Mouse (Mus musculus) liver, embryonic 11.5 days (tissue): Measurements from ENCODE around the gene Gad1. TPM values are rescaled to one million over a fixed set of nuclear protein-coding genes. Genes with fewer than 3 reads are reported as not detected.
A peak's percentile ranks its signal among the peaks of the same experiment; 100 is the strongest.

Source experiments
- ATAC-seq: fragments of 200-750 bp; cut with Nextera tagmentation; replicated peaks from 2 replicates; pipeline ENCODE4 v1.8.0; 2017; ENCODE audit warnings: moderate number of reproducible peaks, mild to moderate bottlenecking, moderate TSS enrichment, moderate library complexity; ENCODE audit not compliant: low FRiP score
- DNase-seq: peaks from one replicate; pipeline ENCODE4 v3.0.0-alpha.2; 2017; ENCODE audit warnings: low spot score
- H3K27ac ChIP-seq: fragments of 300-500 bp; sonication (generic); 2 replicates; pipeline ENCODE4 v1.5.1; 2014; ENCODE audit warnings: mild to moderate bottlenecking, low read depth, low read length, control low read depth
- H3K27me3 ChIP-seq: fragments of 300-500 bp; sonication (generic); replicated peaks from 2 replicates; pipeline ENCODE4 v1.6.1; 2014; ENCODE audit warnings: low read length, mixed read lengths; ENCODE audit not compliant: control insufficient read depth, insufficient read depth
- H3K36me3 ChIP-seq: fragments of 300-500 bp; sonication (generic); 2 replicates; pipeline ENCODE4 v1.6.1; 2014; ENCODE audit warnings: mild to moderate bottlenecking, low read length, moderate library complexity, mixed read lengths; ENCODE audit not compliant: control insufficient read depth, insufficient read depth
- H3K4me1 ChIP-seq: fragments of 300-500 bp; sonication (generic); replicated peaks from 2 replicates; pipeline ENCODE4 v1.6.1; 2014; ENCODE audit warnings: low read length, mixed read lengths; ENCODE audit not compliant: control insufficient read depth, insufficient read depth
- H3K4me2 ChIP-seq: fragments of 300-500 bp; sonication (generic); 2 replicates; pipeline ENCODE4 v1.6.1; 2014; ENCODE audit warnings: mild to moderate bottlenecking, control low read depth, moderate library complexity
- H3K4me3 ChIP-seq: fragments of 300-500 bp; sonication (generic); 2 replicates; pipeline ENCODE4 v1.5.1; 2014; ENCODE audit warnings: low read depth, low read length, control low read depth
- H3K9ac ChIP-seq: fragments of 300-500 bp; sonication (generic); 2 replicates; pipeline ENCODE4 v1.6.1; 2014; ENCODE audit warnings: low read depth, low read length, control low read depth
- H3K9me3 ChIP-seq: fragments of 300-500 bp; sonication (generic); 2 replicates; pipeline ENCODE4 v1.6.1; 2016; ENCODE audit warnings: low read length, inconsistent platforms, mixed read lengths; ENCODE audit not compliant: control insufficient read depth
- WGBS: fragments of 180-500 bp; shearing (Covaris S2); extraction: QIAGEN DNeasy Blood & Tissue Kit; methylation state at CpG from one replicate; pipeline ENCODE4 v1.1.7; 2014; 5-methylcytosine and 5-hydroxymethylcytosine counted together
- polyA plus RNA-seq: library from polyadenylated mRNA; unstranded; fragments of >200 nt; fragmentation: Nextera tagmentation; extraction: Ambion mirVana; gene quantifications from 2 replicates; pipeline ENCODE4 v1.2.1, GENCODE M21; 2014

The Gad1 gene
- polyA plus RNA-seq, 1 experiment from 2014 or later: 0.19 TPM

DNA sequence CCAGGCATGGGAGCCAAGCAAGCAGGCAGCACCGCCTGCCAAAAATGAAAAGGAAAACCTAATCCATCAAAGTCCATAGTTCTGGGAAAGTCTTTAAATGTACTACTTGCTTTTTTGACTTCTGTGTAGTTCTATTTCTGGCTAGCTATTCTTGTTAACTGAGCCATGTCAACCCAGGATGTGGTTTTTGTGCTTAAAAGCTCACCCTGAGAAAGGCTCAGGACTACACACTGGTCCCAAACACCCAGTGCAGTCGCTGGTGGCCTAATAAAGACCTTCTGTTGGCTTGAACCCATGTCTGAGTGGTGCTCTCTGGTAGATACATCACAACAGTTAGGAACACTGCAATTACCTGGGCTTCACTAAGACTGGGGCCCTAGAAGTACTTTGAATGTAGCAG, 1.4 kb upstream of the Gad1 start:
- WGBS: 65% methylated on average over 2 of the region's 2 CpGs
- Histone ChIP-seq H3K27ac (no peak overlapping the region), H3K4me1 (no peaks in the 10 kb centered on the region), H3K36me3 (no peaks in the 10 kb centered on the region), H3K9me3 (no peaks in the 10 kb centered on the region), H3K27me3 (no peaks in the 10 kb centered on the region), H3K4me3 (no peak overlapping the region), H3K9ac (no peak overlapping the region), H3K4me2 (no peak overlapping the region)
- ATAC-seq: no peak
- DNase-seq: no peak

DNA sequence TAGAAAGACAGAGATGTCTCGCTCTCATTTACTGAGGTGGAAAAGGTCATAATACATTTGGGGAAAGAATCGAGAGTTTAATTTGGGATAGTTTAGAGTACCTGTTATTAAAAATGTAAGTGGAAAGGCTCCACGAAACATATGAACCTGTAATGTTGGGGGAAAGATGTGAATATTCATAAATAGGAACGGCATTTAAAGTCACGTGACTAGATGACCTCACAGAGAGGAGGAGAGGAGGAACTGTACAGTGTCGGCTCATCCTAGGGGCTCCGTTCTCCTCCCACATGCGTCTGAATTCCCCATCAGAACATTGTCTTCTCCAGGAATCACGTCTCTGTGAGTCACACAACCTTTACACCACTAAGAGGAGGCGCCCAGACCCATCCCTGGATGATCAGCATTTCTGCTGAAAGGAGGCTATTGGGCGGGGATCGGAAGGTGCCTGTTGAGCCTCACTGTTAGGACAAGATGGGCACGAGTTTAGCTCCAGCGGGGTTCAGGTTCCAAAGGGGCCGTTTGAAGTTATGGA, 739 bp upstream of the Gad1 start:
- H3K4me2 ChIP-seq: no peak overlapping the region
- H3K4me3 ChIP-seq: no peak overlapping the region
- DNase-seq: no peak
- H3K27ac ChIP-seq: no peak overlapping the region
- H3K36me3 ChIP-seq: no peaks in the 10 kb centered on the region
- no peaks in the 10 kb centered on the region for H3K9me3 ChIP-seq
- H3K9ac ChIP-seq: no peak overlapping the region
- 77% methylated on average over 15 of the region's 15 CpGs for WGBS
- no peak for ATAC-seq
- H3K4me1 ChIP-seq: no peaks in the 10 kb centered on the region
- H3K27me3 ChIP-seq: no peaks in the 10 kb centered on the region

DNA sequence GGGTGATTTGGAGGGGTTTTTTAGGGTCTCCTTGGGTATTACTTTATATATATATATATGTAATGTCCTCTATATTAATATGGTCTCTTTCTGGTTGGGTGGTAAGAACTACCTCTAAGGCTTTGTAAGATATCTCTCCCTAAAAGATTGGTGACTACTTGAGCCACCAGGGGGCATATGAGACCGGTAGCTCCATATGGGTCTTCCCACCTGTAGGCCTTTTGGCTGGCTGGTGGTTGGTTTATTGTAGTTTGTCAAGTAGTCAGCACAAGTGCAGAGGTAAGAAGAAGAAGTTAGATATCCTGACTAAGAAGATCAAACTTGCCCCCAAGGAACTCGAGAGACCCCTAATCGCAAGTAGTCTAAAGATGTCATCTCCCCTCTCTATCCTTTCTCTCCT, 954 bp downstream of the Gad1 start:
- Histone ChIP-seq H3K4me2 (no peak overlapping the region), H3K9me3 (no peaks in the 10 kb centered on the region), H3K4me3 (no peak overlapping the region), H3K4me1 (no peaks in the 10 kb centered on the region), H3K9ac (no peak overlapping the region), H3K27me3 (peaks cover 5% of the 10 kb centered on the region), H3K27ac (no peak overlapping the region), H3K36me3 (no peaks in the 10 kb centered on the region)
- 71% methylated on average over 3 of the region's 3 CpGs for WGBS
- no peak for DNase-seq
- ATAC-seq: no peak

DNA sequence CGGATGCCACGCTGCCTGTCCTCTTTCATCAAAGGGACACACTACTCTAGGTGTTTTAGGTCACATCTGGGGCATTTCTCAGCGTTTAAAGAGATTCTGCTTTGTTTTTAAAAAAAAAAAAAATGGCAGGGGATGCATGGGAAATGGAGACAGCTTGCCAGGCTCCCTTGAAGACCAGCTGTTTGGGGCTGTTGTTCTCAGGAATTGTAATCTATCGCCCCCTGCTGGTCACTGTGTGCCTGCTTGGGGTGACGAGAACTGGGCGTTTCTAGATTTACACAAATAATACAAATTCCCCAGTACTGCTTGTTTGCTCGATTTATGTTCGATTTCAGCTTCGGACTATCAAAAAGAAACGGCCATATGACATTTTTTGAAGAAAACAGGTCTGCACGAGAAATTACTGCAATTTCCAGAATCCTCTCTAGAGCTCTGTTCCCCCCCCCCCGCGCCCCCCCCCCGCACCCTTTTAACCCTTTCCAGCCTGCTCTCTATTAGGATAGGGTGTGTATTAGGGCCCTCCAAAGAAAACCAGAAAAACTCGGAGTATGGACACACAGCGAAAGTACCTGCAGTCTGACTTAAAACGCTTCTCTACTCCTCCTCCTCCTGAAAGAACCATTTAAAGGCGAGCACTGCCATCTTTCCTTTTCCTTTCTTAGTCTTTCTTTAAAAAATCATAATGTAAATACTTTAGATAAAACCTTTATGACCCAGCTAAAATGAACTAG, 5.4 kb downstream of the Gad1 start:
- Histone ChIP-seq H3K27me3 (peaks cover 50% of the 10 kb centered on the region), H3K4me2 (no peak overlapping the region)
- 9% methylated on average over 18 of the region's 18 CpGs for WGBS

DNA sequence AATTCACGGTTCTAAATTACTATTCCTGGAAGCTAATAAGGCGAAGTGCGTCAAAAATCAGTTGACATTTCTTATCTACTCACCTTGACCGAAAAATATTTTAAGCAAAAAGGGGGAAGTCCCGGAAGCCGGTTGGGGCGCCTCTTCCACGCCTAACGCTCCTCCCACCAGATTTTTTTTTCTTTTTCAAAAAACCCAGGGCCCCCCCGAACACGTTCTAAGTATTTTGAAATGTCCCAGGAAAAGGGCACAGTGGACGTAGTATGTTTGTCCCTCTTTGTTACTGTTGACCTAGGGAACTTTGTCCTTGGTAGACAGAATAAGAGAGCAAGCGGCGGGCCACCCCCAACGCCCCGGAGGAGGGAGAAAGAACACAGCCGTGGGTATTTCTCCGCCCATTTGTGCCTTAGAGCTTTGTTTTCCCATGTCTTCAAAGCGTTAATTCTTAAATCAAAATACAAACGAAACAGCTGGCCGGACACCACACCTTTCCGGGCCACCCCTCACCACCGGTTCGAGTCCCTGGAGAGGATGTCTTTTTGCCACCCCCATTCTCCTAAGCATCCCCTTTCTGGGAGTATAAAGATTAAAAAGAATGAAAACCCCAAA, 6.1 kb downstream of the Gad1 start:
- 12% methylated on average over 24 of the region's 24 CpGs for WGBS
- H3K27me3 ChIP-seq: peaks cover 56% of the 10 kb centered on the region

More for the DNA sequence above, 5.4 kb downstream of the Gad1 start:
- H3K4me3 ChIP-seq: no peak overlapping the region
- DNase-seq (peak; percentile 70), ATAC-seq (no peak)
- H3K36me3 ChIP-seq: no peaks in the 10 kb centered on the region
- no peak overlapping the region for H3K27ac ChIP-seq
- no peaks in the 10 kb centered on the region for H3K9me3 ChIP-seq
- peaks cover 5% of the 10 kb centered on the region; the same call in 1 of the 2 replicates for H3K4me1 ChIP-seq
- no peak overlapping the region for H3K9ac ChIP-seq

DNA sequence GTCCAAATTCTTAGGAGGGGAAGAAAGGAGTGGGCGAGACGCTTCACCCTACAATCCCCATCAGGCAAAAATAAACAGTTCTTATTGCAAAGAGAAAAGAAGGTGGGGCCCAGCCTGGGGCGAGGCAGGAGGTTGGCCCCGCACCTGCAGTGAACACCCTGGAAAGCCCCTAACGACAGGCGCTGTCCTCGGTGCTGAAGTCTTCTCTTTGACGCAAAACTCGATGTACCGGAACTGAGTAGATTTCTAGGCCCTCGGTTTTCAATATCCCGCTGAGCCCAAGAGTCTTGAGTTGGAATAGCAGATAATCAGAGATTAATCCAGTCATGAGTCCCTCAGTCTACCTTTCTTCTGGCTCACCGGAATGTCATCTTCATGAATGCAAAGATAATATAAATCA, 6.6 kb downstream of the Gad1 start:
- Histone ChIP-seq H3K9ac (no peak overlapping the region), H3K36me3 (no peaks in the 10 kb centered on the region), H3K27ac (no peak overlapping the region), H3K27me3 (peaks cover 62% of the 10 kb centered on the region), H3K4me1 (peaks cover 5% of the 10 kb centered on the region; the same call in 1 of the 2 replicates), H3K4me3 (no peak overlapping the region), H3K4me2 (no peak overlapping the region), H3K9me3 (no peaks in the 10 kb centered on the region)
- DNase-seq (peak; percentile 77), ATAC-seq (no peak)
- WGBS: 2% methylated on average over 13 of the region's 13 CpGs

More for the DNA sequence above, 6.1 kb downstream of the Gad1 start:
- Histone ChIP-seq H3K9ac (no peak overlapping the region), H3K27ac (no peak overlapping the region), H3K9me3 (no peaks in the 10 kb centered on the region), H3K4me1 (peaks cover 5% of the 10 kb centered on the region; the same call in 1 of the 2 replicates), H3K4me2 (no peak overlapping the region), H3K36me3 (no peaks in the 10 kb centered on the region), H3K4me3 (no peak overlapping the region)
- ATAC-seq: no peak
- DNase-seq: no peak

DNA sequence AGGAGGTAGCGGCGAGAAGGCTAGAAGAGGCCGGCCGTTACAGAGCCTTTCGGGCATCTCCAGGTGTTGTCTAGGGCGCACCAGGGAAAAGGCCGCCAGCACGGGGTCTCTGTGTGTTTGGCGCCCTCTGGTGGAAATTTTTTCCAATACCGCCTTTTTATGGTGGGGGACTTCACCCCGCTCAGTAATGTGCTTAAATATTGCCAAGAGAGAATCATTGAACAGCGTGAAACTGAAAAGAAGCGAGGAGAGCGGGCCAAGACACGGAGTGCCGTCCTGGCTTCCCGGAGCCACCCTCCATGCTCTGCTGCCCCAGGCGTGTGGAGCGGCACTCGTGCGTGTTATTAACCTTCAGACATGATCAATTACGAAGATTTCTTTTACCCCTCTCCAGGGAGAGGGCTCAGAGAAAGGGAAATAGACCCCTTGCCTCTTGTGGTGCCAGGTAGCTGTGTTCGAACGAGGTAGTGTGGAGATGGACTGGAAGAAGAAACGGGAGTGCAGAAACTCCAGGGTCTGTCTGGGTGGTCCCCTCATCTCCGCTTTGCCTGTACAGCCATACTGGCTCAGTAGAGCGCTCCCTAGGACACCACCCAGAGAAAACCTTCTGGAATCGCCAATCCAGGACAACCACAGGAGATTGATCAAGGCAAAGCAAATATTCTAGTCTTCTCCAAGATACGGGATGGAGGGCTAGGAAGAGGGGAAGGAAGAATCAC, 8.4 kb downstream of the Gad1 start:
- Histone ChIP-seq H3K4me1 (peaks cover 7% of the 10 kb centered on the region), H3K9ac (no peak overlapping the region), H3K4me3 (no peak overlapping the region), H3K9me3 (no peaks in the 10 kb centered on the region), H3K4me2 (no peak overlapping the region), H3K36me3 (no peaks in the 10 kb centered on the region), H3K27me3 (peaks cover 79% of the 10 kb centered on the region), H3K27ac (no peak overlapping the region)
- ATAC-seq (no peak), DNase-seq (peak; percentile 65)
- 3% methylated on average over 29 of the region's 29 CpGs for WGBS

DNA sequence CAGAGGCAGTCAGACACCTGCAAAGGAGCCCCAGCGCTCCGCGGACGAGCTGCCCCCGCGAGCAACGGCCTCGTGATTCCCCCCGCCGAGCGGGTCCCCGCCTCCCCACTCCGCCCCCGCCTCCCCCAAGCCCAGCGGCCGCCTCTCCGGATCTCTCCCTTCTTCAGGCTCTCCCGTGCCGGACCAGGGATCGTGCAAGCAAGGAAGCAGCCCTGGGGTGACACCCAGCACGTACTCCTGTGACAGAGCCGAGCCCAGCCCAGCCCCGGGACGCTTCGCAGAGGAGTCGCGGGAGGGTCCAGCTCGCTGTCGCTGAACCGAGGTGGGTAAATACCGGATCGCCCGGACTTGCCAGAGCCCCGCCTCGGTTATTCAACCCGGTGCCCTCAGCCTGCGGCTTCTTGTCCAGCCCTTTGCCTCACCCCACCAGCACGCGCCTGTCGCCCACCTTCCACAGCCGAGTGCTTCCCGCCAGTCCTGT, 9.2 kb downstream of the Gad1 start:
- no peaks in the 10 kb centered on the region for H3K9me3 ChIP-seq
- peak; percentile 50 for DNase-seq
- H3K4me1 ChIP-seq: peaks cover 11% of the 10 kb centered on the region
- H3K27me3 ChIP-seq: peaks cover 87% of the 10 kb centered on the region
- H3K4me3 ChIP-seq: peak overlapping the region; percentile 17; the same call in 1 of the 2 replicates
- peak overlapping the region; percentile 37 for H3K4me2 ChIP-seq
- H3K9ac ChIP-seq: no peak overlapping the region
- WGBS: 2% methylated on average over 42 of the region's 42 CpGs
- no peaks in the 10 kb centered on the region for H3K36me3 ChIP-seq
- no peak for ATAC-seq
- H3K27ac ChIP-seq: no peak overlapping the region
